Mouse (Mus musculus) layer of hippocampus, adult 2 months (tissue): ENCODE data around the gene Scp2. TPM values are rescaled to one million over a fixed set of nuclear protein-coding genes. Genes with fewer than 3 reads are reported as not detected.
A peak's percentile ranks its signal among the peaks of the same experiment; 100 is the strongest.
"Not testable (repeated sequence)": the region's sequence is repeated elsewhere in the genome, so short reads cannot be mapped to it uniquely, and the experiment has no call there.

Source experiments
- DNase-seq, 2 experiments: peaks; one replicate each; pipeline ENCODE4 v3.0.0; 2022; ENCODE audit warnings: low spot score in 2 of 2
- H3K27ac ChIP-seq: fragments of 200-600 bp; 2 replicates; pipeline ENCODE4 v1.8.1; 2022
- H3K4me3 ChIP-seq: fragments of 200-600 bp; 2 replicates; pipeline ENCODE4 v1.8.1; 2022; ENCODE audit warnings: mild to moderate bottlenecking
- CTCF ChIP-seq: fragments of 200-600 bp; conservative IDR thresholded peaks from 2 replicates; pipeline ENCODE4 v1.8.1; 2022; ENCODE audit warnings: antibody characterized with exemption, mild to moderate bottlenecking, moderate library complexity
- long read RNA-seq, 2 experiments: library from polyadenylated mRNA; stranded (forward); transcript quantifications; one replicate each; pipeline ENCODE4 v2.0.0; 2021; ENCODE audit warnings: borderline mapping rate in 2 of 2
- total RNA-seq, 2 experiments: library from RNA; stranded (reverse); gene quantifications; 2 replicates each; pipeline ENCODE4 v1.2.3; 2021

The Scp2 gene
- 10 to 100 TPM; 91.8 to 96.0 TPM for total RNA-seq
- long read RNA-seq, experiment 1, transcript Scp2-201 (16 exons, 2,640 nt): minor isoform, 20 of 128 reads
- long read RNA-seq, experiment 1, transcript Scp2-202 (5 exons, 772 nt): major isoform, 86 of 128 reads
- long read RNA-seq, experiment 1, partial matches to known transcripts: 4 of 128 reads
- long read RNA-seq, experiment 1, other reads (novel, unspliced or antisense): 18 of 128 reads
- long read RNA-seq, experiment 2, transcript Scp2-201 (16 exons, 2,640 nt): minor isoform, 33 of 158 reads
- long read RNA-seq, experiment 2, transcript Scp2-202 (5 exons, 772 nt): major isoform, 102 of 158 reads
- long read RNA-seq, experiment 2, partial matches to known transcripts: 3 of 158 reads
- long read RNA-seq, experiment 2, other reads (novel, unspliced or antisense): 19 of 158 reads

GRCm38 (mm10) chr4:108144880-108145279 lies at the start of gene Scp2:
Gene Scp2 (minus strand): TSS chr4:108144998.
- Histone ChIP-seq H3K27ac (no peak within 1 kb of the TSS), H3K4me3 (no peak within 1 kb of the TSS)
- TF ChIP-seq CTCF: no peak
- no peak for DNase-seq

- Histone ChIP-seq H3K27ac (no peak overlapping the region), H3K4me3 (no peak overlapping the region)
- DNase-seq: no peak
- no peak for TF ChIP-seq CTCF
Observed at GRCm38 (mm10) chr4:108192821-108193323, 48.1 kb upstream of the Scp2 start.

- DNase-seq: no peak
- no peak for TF ChIP-seq CTCF
- Histone ChIP-seq H3K4me3 (no peak overlapping the region), H3K27ac (no peak overlapping the region)
Observed at GRCm38 (mm10) chr4:108182278-108182677, 37.5 kb upstream of the Scp2 start.

GRCm38 (mm10) chr4:108168056-108168455 lies 23.3 kb upstream of the Scp2 start:
- no peak for DNase-seq
- Histone ChIP-seq H3K4me3 (no peak overlapping the region), H3K27ac (no peak overlapping the region)
- TF ChIP-seq CTCF: no peak

- no peak overlapping the region for H3K4me3 ChIP-seq
- H3K27ac ChIP-seq: no peak overlapping the region
- no peak for TF ChIP-seq CTCF
- DNase-seq: no peak
Observed at GRCm38 (mm10) chr4:108166874-108167273, 22.1 kb upstream of the Scp2 start.

GRCm38 (mm10) chr4:108165152-108165895 lies 20.5 kb upstream of the Scp2 start, which contains the start of gene Echdc2:
Gene Echdc2 (plus strand): TSS chr4:108165437.
- DNase-seq: peak in 1 of 2 experiments; percentile 15
- peak; percentile 57 for TF ChIP-seq CTCF
- H3K4me3 ChIP-seq: peak within 1 kb of the TSS; percentile 56

GRCm38 (mm10) chr4:108163291-108163690 lies 18.5 kb upstream of the Scp2 start:
- no peak for DNase-seq
- no peak overlapping the region for H3K27ac ChIP-seq
- H3K4me3 ChIP-seq: no peak overlapping the region
- no peak for TF ChIP-seq CTCF

More at GRCm38 (mm10) chr4:108165152-108165895, 20.5 kb upstream of the Scp2 start, which contains the start of gene Echdc2:
- H3K27ac ChIP-seq: no peak within 1 kb of the TSS; the same call in 1 of the 2 replicates

- H3K4me3 ChIP-seq: no peak overlapping the region
- no peak for DNase-seq
- TF ChIP-seq CTCF: no peak
- no peak overlapping the region for H3K27ac ChIP-seq
Observed at GRCm38 (mm10) chr4:108161936-108162335, 17.1 kb upstream of the Scp2 start.

GRCm38 (mm10) chr4:108155141-108155540 lies 10.3 kb upstream of the Scp2 start:
- not testable (repeated sequence) for H3K27ac ChIP-seq, H3K4me3 ChIP-seq, DNase-seq

- H3K4me3 ChIP-seq, H3K27ac ChIP-seq, DNase-seq: not testable (repeated sequence)
Observed at GRCm38 (mm10) chr4:108145554-108145953, 756 bp upstream of the Scp2 start.

GRCm38 (mm10) chr4:108143778-108144177 lies 1.0 kb downstream of the Scp2 start:
- H3K27ac ChIP-seq: no peak overlapping the region
- no peak overlapping the region for H3K4me3 ChIP-seq
- TF ChIP-seq CTCF: no peak
- DNase-seq: no peak

- peak; percentile 57 for TF ChIP-seq CTCF
- DNase-seq, H3K27ac ChIP-seq, H3K4me3 ChIP-seq: not testable (repeated sequence)
Observed at GRCm38 (mm10) chr4:108143178-108143577, 1.6 kb downstream of the Scp2 start.

GRCm38 (mm10) chr4:108136938-108137337 lies 7.9 kb downstream of the Scp2 start:
- no peak for TF ChIP-seq CTCF
- no peak for DNase-seq
- H3K4me3 ChIP-seq: no peak overlapping the region
- H3K27ac ChIP-seq: no peak overlapping the region
